In genomic region chr7:27408379-27409176, GRCm38 (mm10) we compare ENCODE assay signal across 8 mouse cellular contexts. TPM values are rescaled to one million over a fixed set of nuclear protein-coding genes. Genes with fewer than 3 reads are reported as not detected.
A peak's percentile ranks its signal among the peaks of the same experiment; 100 is the strongest.
DNase-seq lines count a peak whose midpoint lies in the region; ATAC-seq and TF ChIP-seq lines count a peak whose summit lies in the region.

No protein-coding gene starts in this region.

- peak; percentile 89 for DNase-seq in brain, adult 2 months (ENCODE audit: low read depth, low spot score)
- DNase-seq in liver, embryonic 13.5 days: peak; percentile 33
- DNase-seq in naive thymus-derived CD4-positive, alpha-beta T cell, adult 2 months (ENCODE audit: low read depth): peak; percentile 57

- TF ChIP-seq CTCF in C2C12 (IDR thresholded peaks at IDR 0.05; ENCODE audit: control insufficient read depth, insufficient read depth, insufficient read length): peak; percentile 87

- no peaks in the 10 kb centered on the region for H3K79me3 ChIP-seq in C2C12 (ENCODE audit: low read depth)

- 0 out of 2 replicates have a peak overlapping the region, but pooled peaks have one; percentile 10 for H3K9ac ChIP-seq in heart, embryonic 12.5 days
- H3K9ac ChIP-seq in kidney, embryonic 14.5 days (ENCODE audit: low read depth, low read length): peak overlapping the region; percentile 18; the same call in 1 of the 2 replicates
- H3K9ac ChIP-seq in liver, embryonic 13.5 days: no peak overlapping the region
- H3K9ac ChIP-seq in stomach, embryonic 15.5 days: no peak overlapping the region

- H3K36me3 ChIP-seq in C2C12 (ENCODE audit: control insufficient read depth, insufficient read depth): no peaks in the 10 kb centered on the region
- no peaks in the 10 kb centered on the region for H3K36me3 ChIP-seq in heart, embryonic 12.5 days
- H3K36me3 ChIP-seq in kidney, embryonic 14.5 days (ENCODE audit: control insufficient read depth, insufficient read depth, low read length): no peaks in the 10 kb centered on the region
- H3K36me3 ChIP-seq in liver, embryonic 13.5 days: no peaks in the 10 kb centered on the region
- H3K36me3 ChIP-seq in stomach, embryonic 15.5 days: no peaks in the 10 kb centered on the region

- H3K79me2 ChIP-seq in C2C12 (ENCODE audit: control insufficient read depth, insufficient read depth): no peaks in the 10 kb centered on the region

- under 1% methylated on average over 96 of the region's 96 CpGs for WGBS in heart, embryonic 12.5 days
- WGBS in kidney, embryonic 14.5 days: under 1% methylated on average over 91 of the region's 96 CpGs
- WGBS in liver, embryonic 13.5 days (ENCODE audit: insufficient replicate concordance): 2% methylated on average over 94 of the region's 96 CpGs
- WGBS in stomach, embryonic 15.5 days: under 1% methylated on average over 89 of the region's 96 CpGs

- H3K9me3 ChIP-seq in heart, embryonic 12.5 days (replicated peaks): peaks cover 6% of the 10 kb centered on the region; the same call in 1 of the 2 replicates
- H3K9me3 ChIP-seq in kidney, embryonic 14.5 days (ENCODE audit: control insufficient read depth, low read length): peaks cover 7% of the 10 kb centered on the region
- H3K9me3 ChIP-seq in liver, embryonic 13.5 days (replicated peaks): no peaks in the 10 kb centered on the region; the same call in 1 of the 2 replicates
- H3K9me3 ChIP-seq in stomach, embryonic 15.5 days: no peaks in the 10 kb centered on the region

- H3K27me3 ChIP-seq in C2C12 (ENCODE audit: control insufficient read depth, insufficient read depth, insufficient read length): peaks cover 20% of the 10 kb centered on the region
- peaks cover 72% of the 10 kb centered on the region for H3K27me3 ChIP-seq in heart, embryonic 12.5 days (replicated peaks)
- peaks cover 64% of the 10 kb centered on the region for H3K27me3 ChIP-seq in kidney, embryonic 14.5 days (ENCODE audit: control insufficient read depth, insufficient read depth, low read length)
- H3K27me3 ChIP-seq in liver, embryonic 13.5 days: peaks cover 90% of the 10 kb centered on the region
- H3K27me3 ChIP-seq in stomach, embryonic 15.5 days (replicated peaks): peaks cover 58% of the 10 kb centered on the region

- H3K4me3 ChIP-seq in C2C12 (ENCODE audit: insufficient read depth, poor library complexity, severe bottlenecking): no peak overlapping the region
- H3K4me3 ChIP-seq in heart, embryonic 12.5 days: peak overlapping the region; percentile 54
- H3K4me3 ChIP-seq in kidney, embryonic 14.5 days (ENCODE audit: low read length): peak overlapping the region; percentile 42
- peak overlapping the region; percentile 45 for H3K4me3 ChIP-seq in liver, embryonic 13.5 days (replicated peaks)
- H3K4me3 ChIP-seq in stomach, embryonic 15.5 days (replicated peaks): peak overlapping the region; percentile 47

- ATAC-seq in erythroblast, adult 5-6 weeks (replicated peaks; ENCODE audit: low FRiP score, poor library complexity, severe bottlenecking): peak; percentile 76
- peak; percentile 62 for ATAC-seq in heart, embryonic 12.5 days (ENCODE audit: insufficient number of reproducible peaks, low FRiP score)
- peak; percentile 85 for ATAC-seq in kidney, embryonic 14.5 days (ENCODE audit: low FRiP score, low TSS enrichment)
- ATAC-seq in liver, embryonic 13.5 days (ENCODE audit: low read depth): peak; percentile 57
- ATAC-seq in stomach, embryonic 15.5 days (ENCODE audit: insufficient read depth, low FRiP score, low read depth): peak; percentile 79

- peak overlapping the region; percentile 88 for H3K4me2 ChIP-seq in heart, embryonic 12.5 days
- peak overlapping the region; percentile 83 for H3K4me2 ChIP-seq in kidney, embryonic 14.5 days (replicated peaks; ENCODE audit: low read depth, low read length)
- H3K4me2 ChIP-seq in liver, embryonic 13.5 days: peak overlapping the region; percentile 58
- H3K4me2 ChIP-seq in stomach, embryonic 15.5 days: peak overlapping the region; percentile 89

- H3K27ac ChIP-seq in heart, embryonic 12.5 days (ENCODE audit: poor library complexity, severe bottlenecking): no peak overlapping the region
- H3K27ac ChIP-seq in kidney, embryonic 14.5 days (ENCODE audit: low read depth, low read length): no peak overlapping the region
- no peak overlapping the region for H3K27ac ChIP-seq in liver, embryonic 13.5 days
- no peak overlapping the region for H3K27ac ChIP-seq in stomach, embryonic 15.5 days

- H3K4me1 ChIP-seq in heart, embryonic 12.5 days (replicated peaks): peaks cover 17% of the 10 kb centered on the region
- H3K4me1 ChIP-seq in kidney, embryonic 14.5 days (ENCODE audit: control insufficient read depth, insufficient read depth, low read length): no peaks in the 10 kb centered on the region
- peaks cover 10% of the 10 kb centered on the region for H3K4me1 ChIP-seq in liver, embryonic 13.5 days (replicated peaks)
- H3K4me1 ChIP-seq in stomach, embryonic 15.5 days: peaks cover 16% of the 10 kb centered on the region

- H3ac ChIP-seq in C2C12 (ENCODE audit: control insufficient read depth, insufficient read length, low read depth): no peak overlapping the region

TF ChIP-seq in C2C12, 6 proteins besides CTCF, POLR2A, EP300 and RAD21:
- TF ChIP-seq FOSL1 (IDR thresholded peaks at IDR 0.05; ENCODE audit: insufficient read depth, low read length, poor library complexity, severe bottlenecking) (no peak), CEBPB (IDR thresholded peaks at IDR 0.05; ENCODE audit: low read depth) (no peak), MYOD1 (IDR thresholded peaks at IDR 0.05; ENCODE audit: control insufficient read depth, insufficient read length, low read depth) (no peak), MYOG (IDR thresholded peaks at IDR 0.05; ENCODE audit: control insufficient read depth, extremely low read depth, insufficient read length) (no peak), USF1 (IDR thresholded peaks at IDR 0.05; ENCODE audit: low read depth) (no peak), MAX (IDR thresholded peaks at IDR 0.05) (no peak)

RNA-seq across cellular contexts. Expression of gene Sptbn4, which starts 38.9 kb away (rescaled TPM):
- 0.25 TPM for polyA plus RNA-seq in C2C12 (2012; fragmentation: generic; extraction: Trizol)
- total RNA-seq in erythroblast, adult 5-6 weeks (2015; ENCODE audit: low replicate concordance): 0.42 TPM in 1 of 2 replicates, not detected in the other
- total RNA-seq in erythroblast, adult 5-6 weeks (2017; ENCODE audit: low replicate concordance): 0.17 and 0.28 TPM in 2 replicates
- 0.26 TPM in 2 replicates for polyA plus RNA-seq in heart, embryonic 12.5 days (2016; fragmentation: Nextera tagmentation; extraction: Ambion mirVana)
- 0.39 and 0.54 TPM in 2 replicates for polyA plus RNA-seq in kidney, embryonic 14.5 days (2014; fragmentation: Nextera tagmentation; extraction: Ambion mirVana)
- 0.07 and 0.10 TPM in 2 replicates for polyA plus RNA-seq in liver, embryonic 13.5 days (2015; fragmentation: Nextera tagmentation; extraction: Ambion mirVana)
- polyA plus RNA-seq in stomach, embryonic 15.5 days (2015; fragmentation: Nextera tagmentation; extraction: Ambion mirVana): 0.45 and 0.58 TPM in 2 replicates

RNA-seq across cellular contexts. Expression of gene Blvrb, which starts 39.2 kb away (rescaled TPM):
- polyA plus RNA-seq in C2C12 (2012; fragmentation: generic; extraction: Trizol): 78.4 TPM
- total RNA-seq in erythroblast, adult 5-6 weeks (2015; ENCODE audit: low replicate concordance): 379 and 403 TPM in 2 replicates
- 431 and 604 TPM in 2 replicates for total RNA-seq in erythroblast, adult 5-6 weeks (2017; ENCODE audit: low replicate concordance)
- 68.4 and 82.4 TPM in 2 replicates for polyA plus RNA-seq in heart, embryonic 12.5 days (2016; fragmentation: Nextera tagmentation; extraction: Ambion mirVana)
- polyA plus RNA-seq in kidney, embryonic 14.5 days (2014; fragmentation: Nextera tagmentation; extraction: Ambion mirVana): 40.6 and 41.2 TPM in 2 replicates
- polyA plus RNA-seq in liver, embryonic 13.5 days (2015; fragmentation: Nextera tagmentation; extraction: Ambion mirVana): 831 and 956 TPM in 2 replicates
- 86.6 and 133 TPM in 2 replicates for polyA plus RNA-seq in stomach, embryonic 15.5 days (2015; fragmentation: Nextera tagmentation; extraction: Ambion mirVana)

RNA-seq across cellular contexts. Expression of gene Gm20479, which starts 51.4 kb away (rescaled TPM):
- polyA plus RNA-seq in C2C12 (2012; fragmentation: generic; extraction: Trizol): not detected
- total RNA-seq in erythroblast, adult 5-6 weeks (2015; ENCODE audit: low replicate concordance): not detected in 2 replicates
- not detected in 2 replicates for total RNA-seq in erythroblast, adult 5-6 weeks (2017; ENCODE audit: low replicate concordance)
- polyA plus RNA-seq in heart, embryonic 12.5 days (2016; fragmentation: Nextera tagmentation; extraction: Ambion mirVana): 1.2 and 1.5 TPM in 2 replicates
- polyA plus RNA-seq in kidney, embryonic 14.5 days (2014; fragmentation: Nextera tagmentation; extraction: Ambion mirVana): 1.9 TPM in 1 of 2 replicates, not detected in the other
- 0.50 TPM in 1 of 2 replicates, not detected in the other for polyA plus RNA-seq in liver, embryonic 13.5 days (2015; fragmentation: Nextera tagmentation; extraction: Ambion mirVana)
- polyA plus RNA-seq in stomach, embryonic 15.5 days (2015; fragmentation: Nextera tagmentation; extraction: Ambion mirVana): 0.62 and 1.7 TPM in 2 replicates

RNA-seq across cellular contexts. Expression of gene Shkbp1, which starts 52.8 kb away (rescaled TPM):
- 27.6 TPM for polyA plus RNA-seq in C2C12 (2012; fragmentation: generic; extraction: Trizol)
- 9.0 and 13.3 TPM in 2 replicates for total RNA-seq in erythroblast, adult 5-6 weeks (2015; ENCODE audit: low replicate concordance)
- total RNA-seq in erythroblast, adult 5-6 weeks (2017; ENCODE audit: low replicate concordance): 3.4 and 10.0 TPM in 2 replicates
- polyA plus RNA-seq in heart, embryonic 12.5 days (2016; fragmentation: Nextera tagmentation; extraction: Ambion mirVana): 35.4 and 39.4 TPM in 2 replicates
- polyA plus RNA-seq in kidney, embryonic 14.5 days (2014; fragmentation: Nextera tagmentation; extraction: Ambion mirVana): 38.4 and 41.0 TPM in 2 replicates
- 23.1 and 25.0 TPM in 2 replicates for polyA plus RNA-seq in liver, embryonic 13.5 days (2015; fragmentation: Nextera tagmentation; extraction: Ambion mirVana)
- 38.8 and 43.7 TPM in 2 replicates for polyA plus RNA-seq in stomach, embryonic 15.5 days (2015; fragmentation: Nextera tagmentation; extraction: Ambion mirVana)

Comparison
In these comparisons a context has a peak if more than half of its experiments do, and no peak if none do; other contexts are left out.
1. DNase-seq: peak in every context shown above with its lines; median percentile 89 in brain, adult 2 months; 57 in naive thymus-derived CD4-positive, alpha-beta T cell, adult 2 months; 33 in liver, embryonic 13.5 days.
2. H3K9ac ChIP-seq: peak in heart, embryonic 12.5 days (single experiment) and kidney, embryonic 14.5 days (single experiment); none in liver, embryonic 13.5 days (single experiment) and stomach, embryonic 15.5 days (single experiment).
3. Peak in every context shown above with its lines, with median percentiles within 50 percentile points of each other: ATAC-seq and H3K4me2 ChIP-seq.